Mouse (Mus musculus) erythroblast, embryonic 14.5 days (primary cell): ENCODE data around the gene Comp.

Experiments used
- GATA1 ChIP-seq: IDR thresholded peaks from 2 replicates; pipeline ENCODE4 v1.6.1; 2012; ENCODE audit warnings: low read length, inconsistent platforms, mixed read lengths
- TAL1 ChIP-seq: IDR thresholded peaks from 3 replicates; pipeline ENCODE4 v1.6.1; 2012; ENCODE audit warnings: low read length, inconsistent platforms, mixed read lengths

GRCm38 (mm10) chr8:70431213-70431612, 57.9 kb downstream of the Comp start:
- TF ChIP-seq TAL1 (no peak), GATA1 (no peak)
